Mouse (Mus musculus) testis, adult 2 months (tissue): Measurements from ENCODE around the gene Tubal3. TPM values are rescaled to one million over a fixed set of nuclear protein-coding genes. Genes with fewer than 3 reads are reported as not detected.

ENCODE experiments used
- H3K27ac ChIP-seq: fragments of 200-500 bp; 2 replicates; pipeline ENCODE4 v1.5.1; 2012; ENCODE audit warnings: low read depth, low read length; ENCODE audit not compliant: control insufficient read depth, insufficient read depth
- H3K27me3 ChIP-seq: fragments of 200-500 bp; 2 replicates; pipeline ENCODE4 v1.6.1; 2012; ENCODE audit warnings: mild to moderate bottlenecking, low read length, moderate library complexity; ENCODE audit not compliant: control insufficient read depth, insufficient read depth
- H3K36me3 ChIP-seq: fragments of 200-500 bp; 2 replicates; pipeline ENCODE4 v1.6.1; 2012; ENCODE audit warnings: mild to moderate bottlenecking, low read length; ENCODE audit not compliant: control insufficient read depth, insufficient read depth
- H3K4me1 ChIP-seq: fragments of 200-500 bp; 2 replicates; pipeline ENCODE4 v1.6.1; 2012; ENCODE audit warnings: low read length; ENCODE audit not compliant: control insufficient read depth, insufficient read depth
- H3K4me3 ChIP-seq: fragments of 200-500 bp; 2 replicates; pipeline ENCODE4 v1.5.1; 2012; ENCODE audit warnings: low read depth, mild to moderate bottlenecking, low read length, moderate library complexity, mixed read lengths; ENCODE audit not compliant: control insufficient read depth
- CTCF ChIP-seq: fragments of 200-500 bp; IDR thresholded peaks from 2 replicates; pipeline ENCODE4 v1.5.1; 2012; ENCODE audit warnings: low read depth, mild to moderate bottlenecking, inconsistent platforms, low read length, moderate library complexity; ENCODE audit not compliant: control insufficient read depth, insufficient read depth, insufficient replicate concordance
- POLR2A ChIP-seq: fragments of 200-500 bp; IDR thresholded peaks from 2 replicates; pipeline ENCODE4 v1.6.1; 2012; ENCODE audit warnings: low read depth, mild to moderate bottlenecking, inconsistent platforms, low read length, moderate library complexity; ENCODE audit not compliant: control insufficient read depth
- polyA plus RNA-seq: library from polyadenylated mRNA; depleted of rRNA; stranded (reverse); fragments of >200 nt; gene quantifications from 2 replicates; pipeline ENCODE4 v1.2.3, GENCODE M21; 2012

The Tubal3 gene
- polyA plus RNA-seq, 1 experiment, result 2.0 TPM

DNA sequence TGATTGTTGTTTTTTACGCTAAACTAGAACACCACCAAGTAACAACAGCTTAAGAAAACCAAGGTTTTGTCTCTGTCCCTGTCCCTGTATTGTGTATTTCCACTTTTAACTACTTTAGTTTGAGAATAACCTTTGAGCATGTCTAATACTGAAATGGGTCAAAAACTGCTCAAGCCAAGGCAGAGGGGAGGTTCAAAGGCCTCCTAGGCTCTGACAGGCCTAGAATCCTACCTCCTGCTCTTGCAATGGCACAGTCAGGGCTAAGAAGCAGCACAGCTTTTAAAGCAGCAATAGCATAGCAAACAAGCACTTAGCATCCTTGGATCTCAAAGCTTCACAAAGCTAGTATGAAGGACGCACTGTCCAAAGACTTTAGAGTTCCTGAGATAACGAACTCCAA is 29.0 kb upstream of the Tubal3 start:
- Histone ChIP-seq H3K4me1 (peaks cover 9% of the 10 kb centered on the region), H3K36me3 (peaks cover 3% of the 10 kb centered on the region; the same call in 1 of the 2 replicates)
- TF ChIP-seq CTCF (no peak), POLR2A (no peak)

DNA sequence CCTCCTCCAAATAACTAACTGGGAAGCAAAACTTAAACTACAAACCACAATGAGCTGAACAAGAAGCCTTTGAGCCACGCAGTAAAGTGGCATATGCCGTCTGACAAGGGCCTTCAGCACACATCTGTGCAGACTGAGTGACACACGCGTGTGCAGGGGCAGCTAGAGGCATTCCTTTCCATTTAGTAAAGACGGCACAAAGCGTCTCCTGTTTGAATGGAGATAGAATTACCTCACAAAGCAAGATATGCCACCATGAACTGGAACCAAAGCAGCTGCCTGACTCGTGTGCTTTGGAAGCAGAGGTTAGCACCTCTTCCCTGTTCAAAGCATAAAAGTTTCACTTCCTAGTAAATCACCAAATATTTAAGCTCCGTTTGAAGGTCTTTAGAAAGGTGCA is 28.0 kb upstream of the Tubal3 start:
- H3K36me3 ChIP-seq, result peaks cover 2% of the 10 kb centered on the region; the same call in 1 of the 2 replicates
- no peak for TF ChIP-seq CTCF
- no peak for TF ChIP-seq POLR2A
- no peak overlapping the region for H3K27ac ChIP-seq
- H3K4me1 ChIP-seq, result peaks cover 9% of the 10 kb centered on the region
- H3K4me3 ChIP-seq, result no peak overlapping the region
- no peaks in the 10 kb centered on the region for H3K27me3 ChIP-seq

More for the DNA sequence above, 29.0 kb upstream of the Tubal3 start:
- Histone ChIP-seq H3K27me3 (no peaks in the 10 kb centered on the region), H3K4me3 (no peak overlapping the region), H3K27ac (no peak overlapping the region)

DNA sequence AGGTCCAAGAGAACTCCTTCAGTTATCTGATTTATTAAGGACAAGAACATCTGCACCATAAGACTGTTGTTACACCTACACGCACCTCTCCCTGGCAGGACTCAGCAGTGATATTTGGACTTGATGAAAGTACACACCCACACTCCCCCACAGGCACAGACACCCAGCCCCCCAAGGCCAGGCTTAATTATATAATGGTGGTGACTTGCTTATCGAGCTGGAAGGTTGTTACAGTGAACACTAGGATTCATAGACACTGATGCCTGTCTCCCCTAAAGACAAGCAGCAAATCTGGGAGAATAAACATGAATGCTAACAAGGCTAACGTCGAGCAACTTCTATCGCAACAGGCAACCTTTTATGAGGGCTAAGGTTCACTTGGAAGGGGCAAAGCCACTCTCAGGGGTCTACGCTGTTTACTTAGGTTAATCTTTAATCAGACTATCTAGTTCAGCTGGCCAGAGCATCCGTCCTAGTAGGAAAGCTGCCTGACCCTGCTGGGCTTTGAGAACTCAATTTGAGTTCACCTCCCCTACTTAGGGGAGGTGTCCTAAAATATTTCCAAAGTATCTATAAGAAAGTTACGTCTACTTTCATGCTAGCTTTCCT is 26.5 kb upstream of the Tubal3 start:
- TF ChIP-seq POLR2A (no peak), CTCF (no peak)
- no peak overlapping the region; the same call in 1 of the 2 replicates for H3K27ac ChIP-seq
- H3K4me3 ChIP-seq, result no peak overlapping the region
- no peaks in the 10 kb centered on the region; the same call in 1 of the 2 replicates for H3K36me3 ChIP-seq
- no peaks in the 10 kb centered on the region for H3K27me3 ChIP-seq
- H3K4me1 ChIP-seq, result peaks cover 9% of the 10 kb centered on the region

DNA sequence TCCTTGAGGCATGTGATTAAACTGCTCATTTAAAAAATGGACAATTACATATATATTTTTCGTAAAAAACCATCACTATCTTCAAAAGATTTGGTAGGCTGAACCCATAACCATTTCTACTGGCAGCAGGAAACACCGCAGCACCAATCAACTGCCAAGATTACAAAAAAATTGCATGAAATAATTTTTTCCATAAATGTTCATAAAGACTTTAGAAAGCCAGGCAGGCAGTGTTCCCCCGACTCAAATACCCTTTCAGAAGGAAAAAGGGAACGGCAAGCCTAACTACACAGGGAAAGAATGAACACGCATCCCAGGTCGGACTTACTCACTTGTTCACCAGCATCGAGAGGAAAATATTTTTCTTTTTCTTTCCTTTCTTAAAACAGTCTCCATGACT is 25.5 kb upstream of the Tubal3 start:
- Histone ChIP-seq H3K27me3 (no peaks in the 10 kb centered on the region), H3K4me1 (peaks cover 9% of the 10 kb centered on the region), H3K27ac (no peak overlapping the region), H3K36me3 (no peaks in the 10 kb centered on the region), H3K4me3 (no peak overlapping the region; the same call in 1 of the 2 replicates)
- no peak for TF ChIP-seq CTCF
- no peak for TF ChIP-seq POLR2A

DNA sequence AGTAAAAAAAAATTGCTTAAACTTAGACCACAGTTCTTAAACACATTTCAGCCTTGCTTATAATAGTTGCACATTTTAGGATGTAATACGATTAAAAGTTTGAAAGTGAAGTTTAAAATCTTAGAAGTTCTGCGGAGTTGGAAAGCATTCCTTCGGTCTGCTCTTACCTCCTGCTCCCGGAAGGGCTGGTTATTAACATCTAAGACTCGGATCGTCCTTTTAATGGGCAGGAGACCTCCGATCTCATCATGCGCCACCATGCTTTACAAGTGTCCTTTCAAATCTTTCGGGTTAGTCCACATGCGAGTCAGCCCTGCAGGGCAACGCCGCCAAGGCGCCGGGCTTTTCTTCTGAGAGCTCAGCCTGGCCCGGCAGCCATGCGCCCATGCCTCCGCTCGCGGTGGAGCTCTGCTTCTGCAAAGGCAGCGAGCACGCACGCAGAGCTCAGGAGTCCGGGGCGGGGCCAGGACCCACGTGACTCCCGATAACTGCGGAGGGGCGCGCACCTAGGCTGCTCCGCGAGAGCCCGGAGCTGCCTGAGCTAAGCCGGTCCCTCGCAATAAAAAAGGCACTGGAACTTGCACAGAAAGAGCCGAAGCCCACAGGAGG is 24.8 kb upstream of the Tubal3 start:
- peak overlapping the region; percentile 93 for H3K4me3 ChIP-seq
- no peaks in the 10 kb centered on the region for H3K36me3 ChIP-seq
- peak; percentile 90 for TF ChIP-seq POLR2A
- no peak for TF ChIP-seq CTCF
- H3K27me3 ChIP-seq, result no peaks in the 10 kb centered on the region
- H3K4me1 ChIP-seq, result peaks cover 9% of the 10 kb centered on the region
- H3K27ac ChIP-seq, result peak overlapping the region; percentile 53

DNA sequence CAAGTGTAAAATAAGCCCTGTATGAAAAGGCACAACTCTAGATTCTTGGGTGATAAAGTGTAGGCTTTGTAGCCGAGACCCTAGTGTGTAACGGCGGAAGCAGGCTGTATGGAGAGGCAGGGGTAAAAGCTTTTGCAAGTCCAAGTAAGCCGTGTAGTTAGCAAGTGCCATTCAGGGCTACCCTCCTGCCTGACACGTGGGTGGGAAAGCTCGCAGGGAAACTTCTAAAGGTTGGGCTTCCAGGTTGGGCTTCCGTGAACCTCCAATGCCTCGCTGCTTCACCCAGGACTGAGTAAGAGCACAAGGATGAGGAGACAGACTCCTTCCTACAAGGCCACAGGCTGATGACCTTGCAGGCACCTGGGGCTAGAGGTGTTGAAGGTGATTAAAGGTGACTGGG is 23.5 kb upstream of the Tubal3 start:
- Histone ChIP-seq H3K27me3 (no peaks in the 10 kb centered on the region), H3K36me3 (no peaks in the 10 kb centered on the region), H3K4me3 (no peak overlapping the region), H3K4me1 (peaks cover 9% of the 10 kb centered on the region), H3K27ac (no peak overlapping the region)
- TF ChIP-seq CTCF, result no peak
- no peak for TF ChIP-seq POLR2A

DNA sequence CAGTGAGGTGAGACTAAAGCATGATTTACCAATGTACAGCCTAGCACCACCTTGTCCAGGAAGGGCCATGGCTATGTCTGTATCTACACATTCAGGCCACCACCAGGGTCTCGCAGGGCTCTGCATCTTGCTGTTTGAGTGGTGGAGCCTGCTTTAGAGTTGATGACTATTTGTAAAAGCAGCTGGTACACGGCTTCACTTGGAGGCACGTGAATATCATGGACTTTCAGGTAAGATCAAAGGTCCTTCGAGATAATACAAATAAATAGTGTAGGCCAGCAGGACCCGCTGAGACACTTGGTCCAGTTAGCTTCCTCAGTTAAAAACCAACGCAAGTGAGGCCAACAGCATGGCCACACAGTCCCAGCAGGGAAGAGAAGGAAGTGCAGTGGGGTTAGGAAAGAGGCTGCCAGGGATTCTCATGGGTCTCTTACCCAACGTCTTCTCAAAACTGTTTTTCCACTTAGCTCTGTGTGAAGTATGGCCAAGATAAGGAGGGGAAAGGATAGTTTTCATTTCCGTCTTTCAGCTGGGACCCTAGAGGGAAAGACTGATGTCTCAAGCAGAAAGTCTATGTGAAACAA is 22.6 kb upstream of the Tubal3 start:
- Histone ChIP-seq H3K4me3 (no peak overlapping the region), H3K4me1 (peaks cover 9% of the 10 kb centered on the region), H3K36me3 (no peaks in the 10 kb centered on the region; the same call in 1 of the 2 replicates), H3K27me3 (no peaks in the 10 kb centered on the region), H3K27ac (no peak overlapping the region)
- TF ChIP-seq CTCF (no peak), POLR2A (no peak)
